Mouse (Mus musculus): Measurements from ENCODE around the gene Rcc1. TPM values are rescaled to one million over a fixed set of nuclear protein-coding genes. Genes with fewer than 3 reads are reported as not detected.

Rcc1 gene
- total and polyA plus RNA-seq, 3 experiments, result 93.6 to 149 (median 148) TPM

DNA sequence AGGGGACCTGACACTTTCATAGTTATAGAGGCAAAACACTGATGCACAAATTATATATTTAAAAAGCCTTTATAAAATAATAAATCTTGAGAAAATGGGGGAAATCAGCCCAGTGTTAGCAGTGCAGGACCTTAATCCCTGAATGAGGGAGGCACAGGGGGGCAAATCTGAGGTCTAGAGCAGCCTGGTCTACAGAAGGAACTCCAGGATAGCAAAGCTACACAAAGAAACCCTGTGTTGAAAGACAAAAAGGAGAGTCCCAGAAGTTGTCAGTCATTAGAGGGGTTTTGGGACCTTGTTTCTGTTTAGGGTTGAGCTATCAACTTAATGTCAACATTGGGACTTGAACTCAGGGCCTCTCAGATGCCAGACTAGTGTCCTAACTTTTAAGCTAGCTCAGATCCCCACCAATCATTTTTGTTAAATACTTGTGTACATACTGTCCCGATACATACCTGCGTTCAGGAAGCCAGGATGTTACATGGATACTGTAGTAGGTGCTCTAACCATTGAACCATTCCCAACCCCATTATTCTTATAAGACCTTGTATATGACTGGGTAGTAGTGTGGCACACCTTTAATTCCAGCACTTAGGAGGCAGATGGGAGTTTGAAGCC, 3.2 kb downstream of the Rcc1 start:
- H3K36me3 ChIP-seq (replicated peaks in 1 of 2; ENCODE audit: control insufficient read depth in 1 of 2, insufficient read depth in 1 of 2, low read length in 1 of 2), result peaks cover 14 to 27% of the 10 kb centered on the region in 2 experiments
- peaks cover 6 to 48% of the 10 kb centered on the region in 2 experiments for H3K4me1 ChIP-seq (ENCODE audit: control insufficient read depth in 1 of 2, insufficient read depth in 2 of 2)
- no peak overlapping the region for H3K4me2 ChIP-seq (ENCODE audit: insufficient read depth, low read depth, poor library complexity, severe bottlenecking)
- dilution Hi-C loops (cut with MboI; ENCODE audit: extremely low pct_ligation_motif_present, extremely low pct_unique_long_range_greater_than_20kb, low sequenced_read_pairs) (no loop called here), in situ Hi-C loops (cut with MboI; ENCODE audit: low pct_ligation_motif_present, low pct_unique_long_range_greater_than_20kb, low sequenced_read_pairs) (loop anchor here (10.0 kb wide), 1 partner anchor 65 kb away; no protein-coding TSS in a partner anchor)
- H3K27ac ChIP-seq (ENCODE audit: insufficient read depth, low read depth), result no peak overlapping the region
- peaks cover 24% of the 10 kb centered on the region for H3K79me2 ChIP-seq (replicated peaks; ENCODE audit: control insufficient read depth, extremely low read depth, insufficient read depth, poor library complexity, severe bottlenecking)
- DNase-seq (ENCODE audit: extremely low read depth), result no peak
- no peaks in the 10 kb centered on the region for H3K27me3 ChIP-seq (replicated peaks)
- H3K4me3 ChIP-seq (replicated peaks in 1 of 3; ENCODE audit: low read depth in 2 of 3, low read length in 2 of 3, poor library complexity in 1 of 3), result no peak overlapping the region
- no peak overlapping the region for H3K9ac ChIP-seq (ENCODE audit: insufficient read depth, low read depth)
- TF ChIP-seq SIN3A (IDR thresholded peaks at IDR 0.05; ENCODE audit: low read length) (no peak), ZMIZ1 (IDR thresholded peaks at IDR 0.05; ENCODE audit: low read depth, low read length) (peak; percentile 76; the same call in 1 of the 2 replicates), JUN (IDR thresholded peaks at IDR 0.05; ENCODE audit: insufficient read depth, low read depth, low read length) (no peak), JUND (conservative IDR thresholded peaks at IDR 0.05; ENCODE audit: low read depth, low read length) (no peak), IRF4 (IDR thresholded peaks at IDR 0.05; ENCODE audit: low read depth, low read length) (no peak), MXI1 (IDR thresholded peaks at IDR 0.05; ENCODE audit: low read depth, low read length) (no peak), CHD2 (IDR thresholded peaks at IDR 0.05; ENCODE audit: low read length) (peak; percentile 61), EP300 (IDR thresholded peaks at IDR 0.05; ENCODE audit: low read length) (no peak), ETS1 (conservative IDR thresholded peaks at IDR 0.05; ENCODE audit: low read depth, low read length) (no peak), POLR2AphosphoS2 (IDR thresholded peaks at IDR 0.05; ENCODE audit: low read depth, low read length) (peak; percentile 98), POLR2A (IDR thresholded peaks at IDR 0.05; ENCODE audit: low read depth, low read length) (peak; percentile 64), UBTF (IDR thresholded peaks at IDR 0.05; ENCODE audit: low read depth, low read length) (no peak), USF2 (conservative IDR thresholded peaks at IDR 0.05; ENCODE audit: low read depth, low read length) (no peak), CTCF (conservative IDR thresholded peaks at IDR 0.05 in 1 of 2, IDR thresholded peaks at IDR 0.05 in 1 of 2; ENCODE audit: low read depth in 2 of 2, low read length in 2 of 2) (peak in 1 of 2 experiments; percentile 4; a peak in 2 of 4 replicates), KAT2A (IDR thresholded peaks at IDR 0.05; ENCODE audit: insufficient replicate concordance, low read length) (0 out of 2 replicates have a peak, but pooled peaks have one; percentile 7)
- no peaks in the 10 kb centered on the region for H3K9me3 ChIP-seq (replicated peaks; ENCODE audit: low read length)

GRCm38 (mm10) chr4:132349495-132350122, 3.8 kb downstream of the Rcc1 start:
- H3K9me3 ChIP-seq (replicated peaks; ENCODE audit: low read length), result no peaks in the 10 kb centered on the region
- no peak overlapping the region for H3K4me2 ChIP-seq (ENCODE audit: insufficient read depth, low read depth, poor library complexity, severe bottlenecking)
- peak; percentile 77 for DNase-seq (ENCODE audit: extremely low read depth)
- peaks cover 6 to 47% of the 10 kb centered on the region in 2 experiments for H3K4me1 ChIP-seq (ENCODE audit: control insufficient read depth in 1 of 2, insufficient read depth in 2 of 2)
- no peaks in the 10 kb centered on the region for H3K27me3 ChIP-seq (replicated peaks)
- no peak overlapping the region for H3K4me3 ChIP-seq (replicated peaks in 1 of 3; ENCODE audit: low read depth in 2 of 3, low read length in 2 of 3, poor library complexity in 1 of 3)
- peaks cover 30% of the 10 kb centered on the region for H3K79me2 ChIP-seq (replicated peaks; ENCODE audit: control insufficient read depth, extremely low read depth, insufficient read depth, poor library complexity, severe bottlenecking)
- dilution Hi-C loops (cut with MboI; ENCODE audit: extremely low pct_ligation_motif_present, extremely low pct_unique_long_range_greater_than_20kb, low sequenced_read_pairs) (no loop called here), in situ Hi-C loops (cut with MboI; ENCODE audit: low pct_ligation_motif_present, low pct_unique_long_range_greater_than_20kb, low sequenced_read_pairs) (loop anchor here (10.0 kb wide), 1 partner anchor 65 kb away; no protein-coding TSS in a partner anchor)
- peaks cover 14 to 27% of the 10 kb centered on the region in 2 experiments for H3K36me3 ChIP-seq (replicated peaks in 1 of 2; ENCODE audit: control insufficient read depth in 1 of 2, insufficient read depth in 1 of 2, low read length in 1 of 2)
- H3K9ac ChIP-seq (ENCODE audit: insufficient read depth, low read depth), result no peak overlapping the region
- no peak overlapping the region for H3K27ac ChIP-seq (ENCODE audit: insufficient read depth, low read depth)
- peak; percentile 51; the same call in 1 of the 2 replicates for TF ChIP-seq SIN3A (IDR thresholded peaks at IDR 0.05; ENCODE audit: low read length)
- 0 out of 2 replicates have a peak, but pooled peaks have one; percentile 13 for TF ChIP-seq MAFK (IDR thresholded peaks at IDR 0.05; ENCODE audit: insufficient replicate concordance, low read length)
- TF ChIP-seq ZMIZ1 (IDR thresholded peaks at IDR 0.05; ENCODE audit: low read depth, low read length), result peak; percentile 91
- TF ChIP-seq KAT2A (IDR thresholded peaks at IDR 0.05; ENCODE audit: insufficient replicate concordance, low read length), result 0 out of 2 replicates have a peak, but pooled peaks have one; percentile 28
- TF ChIP-seq HCFC1 (IDR thresholded peaks at IDR 0.05; ENCODE audit: low read depth, low read length), result no peak; the same call in 1 of the 2 replicates
- TF ChIP-seq UBTF (IDR thresholded peaks at IDR 0.05; ENCODE audit: low read depth, low read length), result no peak
- no peak; the same call in 1 of the 2 replicates for TF ChIP-seq CHD1 (IDR thresholded peaks at IDR 0.05; ENCODE audit: low read depth, low read length)
- TF ChIP-seq RCOR1 (conservative IDR thresholded peaks at IDR 0.05; ENCODE audit: low read depth, low read length), result 0 out of 2 replicates have a peak, but pooled peaks have one; percentile 14
- peak; percentile 21 for TF ChIP-seq SMC3 (IDR thresholded peaks at IDR 0.05; ENCODE audit: low read depth, low read length)
- TF ChIP-seq MXI1 (IDR thresholded peaks at IDR 0.05; ENCODE audit: low read depth, low read length), result no peak; the same call in 1 of the 2 replicates
- TF ChIP-seq MYC (IDR thresholded peaks at IDR 0.05; ENCODE audit: low read depth, low read length), result peak; percentile 94
- no peak for TF ChIP-seq GABPA (IDR thresholded peaks at IDR 0.05; ENCODE audit: insufficient replicate concordance, low read depth, low read length)
- 0 out of 2 replicates have a peak, but pooled peaks have one; percentile 23 for TF ChIP-seq BHLHE40 (IDR thresholded peaks at IDR 0.05; ENCODE audit: low read depth, low read length)
- TF ChIP-seq CTCF (conservative IDR thresholded peaks at IDR 0.05 in 1 of 2, IDR thresholded peaks at IDR 0.05 in 1 of 2; ENCODE audit: low read depth in 2 of 2, low read length in 2 of 2), result peak; percentile 10 to 72; a peak in 2 of 4 replicates
- TF ChIP-seq ZNF384 (IDR thresholded peaks at IDR 0.05; ENCODE audit: low read depth, low read length), result no peak
- TF ChIP-seq MAX (IDR thresholded peaks at IDR 0.05; ENCODE audit: low read length), result peak; percentile 84
- peak; percentile 41; the same call in 1 of the 2 replicates for TF ChIP-seq CHD2 (IDR thresholded peaks at IDR 0.05; ENCODE audit: low read length)
- TF ChIP-seq POLR2A (IDR thresholded peaks at IDR 0.05; ENCODE audit: low read depth, low read length), result peak; percentile 75
- peak; percentile 49; the same call in 1 of the 2 replicates for TF ChIP-seq NELFE (IDR thresholded peaks at IDR 0.05; ENCODE audit: low read depth, low read length)

Data from CH12.LX (cell line).